Mouse (Mus musculus) liver, embryonic 14.5 days (tissue): Measurements from ENCODE around the gene Dpp4.

Experiments
- CTCF ChIP-seq: IDR thresholded peaks from 2 replicates; pipeline ENCODE4 v1.5.1; 2016; ENCODE audit warnings: antibody characterized with exemption, low read depth, control low read depth
- EP300 ChIP-seq: IDR thresholded peaks from 2 replicates; pipeline ENCODE4 v1.6.1; 2016; ENCODE audit warnings: antibody characterized with exemption, low read depth

DNA sequence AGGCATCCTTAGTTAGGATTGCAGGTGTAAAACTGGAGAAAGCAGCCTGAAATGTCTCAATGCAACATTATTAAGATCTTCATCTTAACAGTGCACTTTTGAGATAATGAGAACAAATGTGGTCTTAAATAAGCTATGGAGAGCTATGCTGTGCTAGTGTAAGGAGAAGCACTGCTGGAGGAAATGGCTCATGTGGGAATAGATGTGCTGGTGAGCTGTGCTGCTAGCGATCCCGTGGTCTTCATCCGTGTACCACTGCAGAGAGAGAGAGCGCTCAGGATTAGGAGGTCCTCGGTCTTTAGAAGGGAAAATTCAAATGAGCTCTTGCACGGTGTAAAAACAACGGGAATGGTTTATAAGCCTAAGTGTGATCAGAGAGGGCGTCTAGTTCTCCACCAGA lies 79.6 kb downstream of the Dpp4 start:
- TF ChIP-seq CTCF = no peak
- TF ChIP-seq EP300 = no peak
